Mouse (Mus musculus): Measurements from ENCODE around the gene Vps52. TPM values are rescaled to one million over a fixed set of nuclear protein-coding genes. Genes with fewer than 3 reads are reported as not detected.

Gene Vps52
- polyA plus RNA-seq, 1 experiment = 24.4 TPM

GRCm38 (mm10) chr17:33965082-33965845 lies 9.7 kb downstream of the Vps52 start:
- no peak for TF ChIP-seq CEBPB (IDR thresholded peaks at IDR 0.05; ENCODE audit: low read depth)
- TF ChIP-seq MYOG (IDR thresholded peaks at IDR 0.05; ENCODE audit: control insufficient read depth, extremely low read depth, insufficient read length) = no peak
- no peaks in the 10 kb centered on the region for H3K79me2 ChIP-seq (ENCODE audit: control insufficient read depth, insufficient read depth)
- no peaks in the 10 kb centered on the region for H3K79me3 ChIP-seq (ENCODE audit: low read depth)
- H3K4me3 ChIP-seq (ENCODE audit: insufficient read depth, poor library complexity, severe bottlenecking) = no peak overlapping the region
- H3ac ChIP-seq (ENCODE audit: control insufficient read depth, insufficient read length, low read depth) = no peak overlapping the region
- no peaks in the 10 kb centered on the region for H3K27me3 ChIP-seq (ENCODE audit: control insufficient read depth, insufficient read depth, insufficient read length)
- H3K36me3 ChIP-seq (ENCODE audit: control insufficient read depth, insufficient read depth) = no peaks in the 10 kb centered on the region

- no peak overlapping the region for H3ac ChIP-seq (ENCODE audit: control insufficient read depth, insufficient read length, low read depth)
- no peaks in the 10 kb centered on the region for H3K79me2 ChIP-seq (ENCODE audit: control insufficient read depth, insufficient read depth)
- no peaks in the 10 kb centered on the region for H3K36me3 ChIP-seq (ENCODE audit: control insufficient read depth, insufficient read depth)
- no peak for TF ChIP-seq MYOD1 (IDR thresholded peaks at IDR 0.05; ENCODE audit: control insufficient read depth, insufficient read length, low read depth)
- no peak for TF ChIP-seq USF1 (IDR thresholded peaks at IDR 0.05; ENCODE audit: low read depth)
- no peak for TF ChIP-seq MAX (IDR thresholded peaks at IDR 0.05)
- TF ChIP-seq FOSL1 (IDR thresholded peaks at IDR 0.05; ENCODE audit: insufficient read depth, low read length, poor library complexity, severe bottlenecking) = no peak
- no peak for TF ChIP-seq CEBPB (IDR thresholded peaks at IDR 0.05; ENCODE audit: low read depth)
- TF ChIP-seq CTCF (IDR thresholded peaks at IDR 0.05; ENCODE audit: control insufficient read depth, insufficient read depth, insufficient read length) = no peak
- no peak for TF ChIP-seq MYOG (IDR thresholded peaks at IDR 0.05; ENCODE audit: control insufficient read depth, extremely low read depth, insufficient read length)
- H3K4me3 ChIP-seq (ENCODE audit: insufficient read depth, poor library complexity, severe bottlenecking) = no peak overlapping the region
- H3K27me3 ChIP-seq (ENCODE audit: control insufficient read depth, insufficient read depth, insufficient read length) = no peaks in the 10 kb centered on the region
- no peaks in the 10 kb centered on the region for H3K79me3 ChIP-seq (ENCODE audit: low read depth)
These were observed 10.4 kb downstream of the Vps52 start for GRCm38 (mm10) chr17:33965846-33966550.

GRCm38 (mm10) chr17:33968489-33968888 lies 12.9 kb downstream of the Vps52 start:
- peak; percentile 14 for TF ChIP-seq CTCF (IDR thresholded peaks at IDR 0.05; ENCODE audit: control insufficient read depth, insufficient read depth, insufficient read length)
- no peak for TF ChIP-seq USF1 (IDR thresholded peaks at IDR 0.05; ENCODE audit: low read depth)

GRCm38 (mm10) chr17:33968927-33969326 lies 13.3 kb downstream of the Vps52 start:
- no peak overlapping the region for H3K4me3 ChIP-seq (ENCODE audit: insufficient read depth, poor library complexity, severe bottlenecking)
- no peak for TF ChIP-seq CEBPB (IDR thresholded peaks at IDR 0.05; ENCODE audit: low read depth)
- peak; percentile 27 for TF ChIP-seq MAX (IDR thresholded peaks at IDR 0.05)
- no peak for TF ChIP-seq MYOG (IDR thresholded peaks at IDR 0.05; ENCODE audit: control insufficient read depth, extremely low read depth, insufficient read length)
- no peak for TF ChIP-seq MYOD1 (IDR thresholded peaks at IDR 0.05; ENCODE audit: control insufficient read depth, insufficient read length, low read depth)
- TF ChIP-seq CTCF (IDR thresholded peaks at IDR 0.05; ENCODE audit: control insufficient read depth, insufficient read depth, insufficient read length) = no peak
- peak; percentile 79 for TF ChIP-seq USF1 (IDR thresholded peaks at IDR 0.05; ENCODE audit: low read depth)
- H3ac ChIP-seq (ENCODE audit: control insufficient read depth, insufficient read length, low read depth) = no peak overlapping the region
- no peaks in the 10 kb centered on the region for H3K79me2 ChIP-seq (ENCODE audit: control insufficient read depth, insufficient read depth)
- H3K79me3 ChIP-seq (ENCODE audit: low read depth) = no peaks in the 10 kb centered on the region
- no peaks in the 10 kb centered on the region for H3K27me3 ChIP-seq (ENCODE audit: control insufficient read depth, insufficient read depth, insufficient read length)
- no peaks in the 10 kb centered on the region for H3K36me3 ChIP-seq (ENCODE audit: control insufficient read depth, insufficient read depth)

More at GRCm38 (mm10) chr17:33968489-33968888, 12.9 kb downstream of the Vps52 start:
- Histone ChIP-seq H3K4me3 (ENCODE audit: insufficient read depth, poor library complexity, severe bottlenecking) (no peak overlapping the region), H3K79me2 (ENCODE audit: control insufficient read depth, insufficient read depth) (no peaks in the 10 kb centered on the region), H3K36me3 (ENCODE audit: control insufficient read depth, insufficient read depth) (no peaks in the 10 kb centered on the region), H3ac (ENCODE audit: control insufficient read depth, insufficient read length, low read depth) (no peak overlapping the region), H3K79me3 (ENCODE audit: low read depth) (no peaks in the 10 kb centered on the region), H3K27me3 (ENCODE audit: control insufficient read depth, insufficient read depth, insufficient read length) (no peaks in the 10 kb centered on the region)

GRCm38 (mm10) chr17:33969394-33969793 lies 13.8 kb downstream of the Vps52 start:
- Histone ChIP-seq H3K36me3 (ENCODE audit: control insufficient read depth, insufficient read depth) (no peaks in the 10 kb centered on the region), H3ac (ENCODE audit: control insufficient read depth, insufficient read length, low read depth) (no peak overlapping the region), H3K4me3 (ENCODE audit: insufficient read depth, poor library complexity, severe bottlenecking) (no peak overlapping the region), H3K79me2 (ENCODE audit: control insufficient read depth, insufficient read depth) (no peaks in the 10 kb centered on the region), H3K79me3 (ENCODE audit: low read depth) (no peaks in the 10 kb centered on the region), H3K27me3 (ENCODE audit: control insufficient read depth, insufficient read depth, insufficient read length) (peaks cover 5% of the 10 kb centered on the region)
- TF ChIP-seq MYOG (IDR thresholded peaks at IDR 0.05; ENCODE audit: control insufficient read depth, extremely low read depth, insufficient read length) (no peak), USF1 (IDR thresholded peaks at IDR 0.05; ENCODE audit: low read depth) (no peak), MAX (IDR thresholded peaks at IDR 0.05) (no peak), CTCF (IDR thresholded peaks at IDR 0.05; ENCODE audit: control insufficient read depth, insufficient read depth, insufficient read length) (no peak), CEBPB (IDR thresholded peaks at IDR 0.05; ENCODE audit: low read depth) (no peak), MYOD1 (IDR thresholded peaks at IDR 0.05; ENCODE audit: control insufficient read depth, insufficient read length, low read depth) (no peak), FOSL1 (IDR thresholded peaks at IDR 0.05; ENCODE audit: insufficient read depth, low read length, poor library complexity, severe bottlenecking) (no peak)

- Histone ChIP-seq H3K4me3 (ENCODE audit: insufficient read depth, poor library complexity, severe bottlenecking) (no peak overlapping the region), H3K27me3 (ENCODE audit: control insufficient read depth, insufficient read depth, insufficient read length) (peaks cover 10% of the 10 kb centered on the region), H3K36me3 (ENCODE audit: control insufficient read depth, insufficient read depth) (no peaks in the 10 kb centered on the region), H3ac (ENCODE audit: control insufficient read depth, insufficient read length, low read depth) (no peak overlapping the region), H3K79me3 (ENCODE audit: low read depth) (no peaks in the 10 kb centered on the region), H3K79me2 (ENCODE audit: control insufficient read depth, insufficient read depth) (no peaks in the 10 kb centered on the region)
- TF ChIP-seq FOSL1 (IDR thresholded peaks at IDR 0.05; ENCODE audit: insufficient read depth, low read length, poor library complexity, severe bottlenecking) (no peak), MYOD1 (IDR thresholded peaks at IDR 0.05; ENCODE audit: control insufficient read depth, insufficient read length, low read depth) (no peak), MAX (IDR thresholded peaks at IDR 0.05) (no peak), MYOG (IDR thresholded peaks at IDR 0.05; ENCODE audit: control insufficient read depth, extremely low read depth, insufficient read length) (no peak), USF1 (IDR thresholded peaks at IDR 0.05; ENCODE audit: low read depth) (no peak), CEBPB (IDR thresholded peaks at IDR 0.05; ENCODE audit: low read depth) (no peak), CTCF (IDR thresholded peaks at IDR 0.05; ENCODE audit: control insufficient read depth, insufficient read depth, insufficient read length) (no peak)
These were observed 17.1 kb downstream of the Vps52 start for GRCm38 (mm10) chr17:33972691-33973090.
